Mouse (Mus musculus) cerebellum, adult 2 months (tissue): Measurements from ENCODE around the gene Cep250. TPM values are rescaled to one million over a fixed set of nuclear protein-coding genes. Genes with fewer than 3 reads are reported as not detected.

Experiments used
- DNase-seq, 2 experiments: peaks; one replicate each; pipeline ENCODE4 v3.0.0; 2021
- H3K27ac ChIP-seq: fragments of 200-500 bp; 2 replicates; pipeline ENCODE4 v1.5.1; 2012; ENCODE audit warnings: low read length, control low read depth, inconsistent platforms; ENCODE audit not compliant: insufficient read depth
- H3K27me3 ChIP-seq: fragments of 200-500 bp; 2 replicates; pipeline ENCODE4 v1.6.1; 2012; ENCODE audit warnings: inconsistent platforms, mild to moderate bottlenecking, low read length, moderate library complexity; ENCODE audit not compliant: control insufficient read depth, insufficient read depth
- H3K4me1 ChIP-seq: fragments of 200-500 bp; 2 replicates; pipeline ENCODE4 v1.6.1; 2011; ENCODE audit warnings: low read length; ENCODE audit not compliant: control insufficient read depth, insufficient read depth
- H3K4me3 ChIP-seq: fragments of 200-500 bp; replicated peaks from 2 replicates; pipeline ENCODE3; 2011; ENCODE audit warnings: mild to moderate bottlenecking, low read depth, low read length, control low read depth; ENCODE audit not compliant: insufficient read depth
- CTCF ChIP-seq: fragments of 200-500 bp; IDR thresholded peaks from 2 replicates; pipeline ENCODE4 v1.5.1; 2011; ENCODE audit warnings: low read depth, mild to moderate bottlenecking, control low read depth, low read length, moderate library complexity, borderline replicate concordance; ENCODE audit not compliant: insufficient read depth
- POLR2A ChIP-seq: fragments of 200-500 bp; IDR thresholded peaks from 2 replicates; pipeline ENCODE4 v1.6.1; 2011; ENCODE audit warnings: low read length, control low read depth, borderline replicate concordance; ENCODE audit not compliant: insufficient read depth
- WGBS: fragments of 180-500 bp; shearing (Covaris S2); methylation state at CpG from one replicate; pipeline ENCODE4 v1.1.7; 2018; 5-methylcytosine and 5-hydroxymethylcytosine counted together
- polyA plus RNA-seq: library from polyadenylated mRNA; depleted of rRNA; stranded (reverse); fragments of >200 nt; gene quantifications from 2 replicates; pipeline ENCODE4 v1.2.3, GENCODE M21; 2012

Gene Cep250
- polyA plus RNA-seq, 1 experiment: 21.2 TPM

- no peak for DNase-seq
- peaks cover 18% of the 10 kb centered on the region for H3K4me1 ChIP-seq
- H3K27me3 ChIP-seq: no peaks in the 10 kb centered on the region
- 93% methylated on average over 7 of the region's 7 CpGs for WGBS
- TF ChIP-seq CTCF (no peak), POLR2A (no peak)
- no peak overlapping the region for H3K4me3 ChIP-seq
- H3K27ac ChIP-seq: no peak overlapping the region
Observed at GRCm38 (mm10) chr2:155985776-155986175, 29.5 kb downstream of the Cep250 start.

GRCm38 (mm10) chr2:155987131-155987530 is 30.9 kb downstream of the Cep250 start:
- WGBS: 96% methylated on average over 6 of the region's 6 CpGs
- H3K4me1 ChIP-seq: peaks cover 27% of the 10 kb centered on the region
- TF ChIP-seq POLR2A (no peak), CTCF (no peak)

GRCm38 (mm10) chr2:155989085-155989484 is 32.8 kb downstream of the Cep250 start:
- WGBS: 36% methylated on average over 4 of the region's 4 CpGs
- Histone ChIP-seq H3K27ac (no peak overlapping the region), H3K4me1 (peaks cover 36% of the 10 kb centered on the region), H3K4me3 (no peak overlapping the region), H3K27me3 (no peaks in the 10 kb centered on the region)
- TF ChIP-seq CTCF (no peak), POLR2A (no peak)
- DNase-seq: peak; percentile 71 to 80

More at GRCm38 (mm10) chr2:155987131-155987530, 30.9 kb downstream of the Cep250 start:
- Histone ChIP-seq H3K4me3 (no peak overlapping the region), H3K27me3 (no peaks in the 10 kb centered on the region), H3K27ac (no peak overlapping the region)
- no peak for DNase-seq

GRCm38 (mm10) chr2:155991151-155991550 is 34.9 kb downstream of the Cep250 start:
- peak; percentile 41 to 58 for DNase-seq
- H3K4me1 ChIP-seq: peaks cover 48% of the 10 kb centered on the region
- H3K27ac ChIP-seq: peak overlapping the region; percentile 88
- H3K4me3 ChIP-seq: no peak overlapping the region
- TF ChIP-seq POLR2A: no peak
- TF ChIP-seq CTCF: no peak
- H3K27me3 ChIP-seq: no peaks in the 10 kb centered on the region
- WGBS: 24% methylated on average over 10 of the region's 10 CpGs

- Histone ChIP-seq H3K27ac (peak overlapping the region; percentile 88), H3K4me1 (peaks cover 48% of the 10 kb centered on the region), H3K27me3 (no peaks in the 10 kb centered on the region), H3K4me3 (no peak overlapping the region)
- 8% methylated on average over 14 of the region's 14 CpGs for WGBS
- peak; percentile 97 to 99 for DNase-seq
- TF ChIP-seq POLR2A: peak; percentile 20; the same call in 1 of the 2 replicates
- TF ChIP-seq CTCF: no peak
Observed at GRCm38 (mm10) chr2:155991863-155992321, 35.6 kb downstream of the Cep250 start.

GRCm38 (mm10) chr2:156005393-156005792 is 49.1 kb downstream of the Cep250 start:
- no peak for TF ChIP-seq POLR2A
- TF ChIP-seq CTCF: peak; percentile 13; the same call in 1 of the 2 replicates
- 91% methylated on average over 4 of the region's 4 CpGs for WGBS

GRCm38 (mm10) chr2:156007888-156008532 is 51.8 kb downstream of the Cep250 start, which contains the start of the genes 6430550D23Rik and Ergic3:
Gene 6430550D23Rik (minus strand): TSS chr2:156007977.
Gene Ergic3 (plus strand): TSS chr2:156008045.
- H3K4me1 ChIP-seq: peaks cover 4% of the 10 kb centered on the region
- TF ChIP-seq CTCF: no peak
- TF ChIP-seq POLR2A: peak; percentile 60; the same call in 1 of the 2 replicates
- under 1% methylated on average over 44 of the region's 45 CpGs for WGBS
- no peaks in the 10 kb centered on the region for H3K27me3 ChIP-seq
- peak; percentile 99 for DNase-seq
- H3K4me3 ChIP-seq: peak within 1 kb of the TSS; percentile 74
- H3K27ac ChIP-seq: no peak within 1 kb of the TSS

More at GRCm38 (mm10) chr2:156005393-156005792, 49.1 kb downstream of the Cep250 start:
- DNase-seq: no peak
- H3K27ac ChIP-seq: no peak overlapping the region
- no peaks in the 10 kb centered on the region for H3K27me3 ChIP-seq
- H3K4me3 ChIP-seq: no peak overlapping the region
- peaks cover 4% of the 10 kb centered on the region for H3K4me1 ChIP-seq

- WGBS: 88% methylated on average over 3 of the region's 3 CpGs
- TF ChIP-seq CTCF: no peak
- no peak for TF ChIP-seq POLR2A
- Histone ChIP-seq H3K27ac (no peak overlapping the region), H3K4me3 (no peak overlapping the region), H3K27me3 (no peaks in the 10 kb centered on the region), H3K4me1 (no peaks in the 10 kb centered on the region)
- no peak for DNase-seq
Observed at GRCm38 (mm10) chr2:156018106-156018505, 61.8 kb downstream of the Cep250 start.
